Mouse (Mus musculus): Measurements from ENCODE around the gene Exoc8. TPM values are rescaled to one million over a fixed set of nuclear protein-coding genes. Genes with fewer than 3 reads are reported as not detected.

The Exoc8 gene
- 8.7 and 9.2 TPM in 2 replicates for polyA plus RNA-seq (2016; fragmentation: Nextera tagmentation; extraction: Ambion mirVana)

DNA sequence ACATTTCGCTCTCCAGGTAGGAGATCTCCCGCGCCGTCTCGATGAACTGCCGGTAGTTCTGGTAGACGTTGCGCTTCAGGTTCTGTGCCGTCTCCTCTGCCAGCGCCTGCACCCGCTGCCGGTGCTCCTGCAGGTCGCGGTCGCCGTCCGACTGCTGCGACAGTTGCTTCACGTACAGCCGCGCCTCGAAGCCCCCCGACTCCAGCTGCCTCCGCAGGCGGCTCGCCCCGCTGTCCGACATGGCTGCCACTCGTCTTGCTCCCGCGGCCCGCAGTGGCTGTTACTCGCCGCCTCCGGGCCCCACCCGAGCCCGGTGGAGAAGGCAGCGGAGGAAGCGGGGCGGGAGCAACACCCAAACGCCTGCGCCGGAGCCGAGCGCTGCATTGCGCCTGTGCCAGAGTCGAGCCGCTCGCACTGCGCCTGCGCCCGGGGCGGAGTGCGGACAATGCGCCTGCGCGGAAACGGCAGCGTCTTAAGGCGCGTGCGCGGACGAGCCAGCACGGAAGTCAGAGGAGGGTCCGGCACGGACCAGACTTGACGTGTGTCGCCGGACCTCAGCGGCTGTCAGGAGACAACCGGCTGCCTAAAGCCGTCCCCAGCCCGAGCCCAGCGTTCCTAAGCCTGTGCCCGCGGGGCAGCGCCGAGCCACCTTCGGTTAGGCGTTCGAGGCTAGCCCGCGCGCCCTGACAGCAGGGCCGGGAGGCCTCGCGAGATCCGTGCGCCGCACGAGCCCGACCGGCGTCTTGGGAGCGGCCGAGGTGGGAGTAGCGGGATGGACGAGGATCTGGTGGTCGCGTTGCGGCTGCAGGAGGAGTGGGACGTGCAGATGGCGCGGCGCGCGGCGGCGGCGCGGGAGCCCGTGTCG lies at the start of gene Exoc8, which contains the start of gene Sprtn:
Exoc8 (minus strand) TSS at position 320 of the 865 bp plus-strand sequence.
Sprtn (plus strand) TSS at position 501 of the 865 bp plus-strand sequence.
- Histone ChIP-seq H3K27ac (peak within 1 kb of the TSS; percentile 85), H3K4me1 (peaks cover 32% of the 10 kb centered on the region), H3K9me3 (replicated peaks) (no peaks in the 10 kb centered on the region), H3K36me3 (peaks cover 64% of the 10 kb centered on the region), H3K4me3 (peak within 1 kb of the TSS; percentile 97), H3K27me3 (ENCODE audit: low read depth, poor library complexity, severe bottlenecking) (no peaks in the 10 kb centered on the region)
- under 1% methylated on average over 114 of the region's 114 CpGs for WGBS
- DNase-seq (ENCODE audit: low spot score): peak; percentile 100

DNA sequence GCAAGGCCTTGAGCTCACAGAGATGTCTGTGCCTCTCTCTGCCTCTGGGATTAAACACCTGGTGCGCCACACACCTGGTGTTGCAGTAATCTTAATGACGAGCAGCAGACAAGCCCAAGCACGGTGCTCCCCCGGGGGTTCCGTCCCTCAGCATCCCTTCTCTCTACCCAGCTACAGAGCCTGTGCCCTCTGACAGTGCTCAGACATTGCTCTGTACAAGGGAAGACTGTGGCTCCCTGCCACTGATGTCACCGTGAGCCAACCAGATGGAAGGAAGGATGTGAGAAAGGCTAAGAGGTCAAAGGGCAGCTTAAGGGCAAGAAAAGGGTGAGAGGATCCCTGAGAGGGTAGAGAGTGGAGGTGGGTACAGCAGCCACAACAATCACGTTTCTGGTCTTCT lies 46.9 kb upstream of the Exoc8 start:
- Histone ChIP-seq H3K4me1 (peaks cover 33% of the 10 kb centered on the region), H3K36me3 (peaks cover 49% of the 10 kb centered on the region), H3K27ac (no peak overlapping the region), H3K9me3 (replicated peaks) (no peaks in the 10 kb centered on the region), H3K4me3 (no peak overlapping the region), H3K27me3 (ENCODE audit: low read depth, poor library complexity, severe bottlenecking) (no peaks in the 10 kb centered on the region)
- WGBS: 44% methylated on average over 7 of the region's 7 CpGs
- no peak for DNase-seq (ENCODE audit: low spot score)

DNA sequence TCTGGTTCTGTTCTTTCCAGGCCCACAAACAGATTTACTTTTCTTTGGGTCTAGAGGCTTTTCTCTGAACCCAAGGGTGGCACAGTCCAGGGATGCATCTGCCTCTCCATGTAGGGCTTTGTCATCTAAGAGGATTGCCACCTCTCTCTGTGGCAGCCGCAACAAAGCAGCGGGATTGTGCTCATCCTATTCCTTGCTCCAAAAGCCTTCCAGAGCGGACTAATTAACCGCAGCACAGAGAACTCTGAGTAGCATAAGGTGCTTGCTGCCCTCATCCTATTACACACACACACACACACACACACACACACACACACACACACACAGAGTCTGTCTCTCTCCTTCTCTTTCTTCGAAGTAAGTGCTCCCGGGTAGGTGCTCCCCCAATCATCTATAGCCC lies 46.3 kb upstream of the Exoc8 start:
- DNase-seq (ENCODE audit: low spot score): no peak
- Histone ChIP-seq H3K4me3 (no peak overlapping the region), H3K27ac (no peak overlapping the region), H3K27me3 (ENCODE audit: low read depth, poor library complexity, severe bottlenecking) (no peaks in the 10 kb centered on the region), H3K4me1 (peaks cover 33% of the 10 kb centered on the region), H3K36me3 (peaks cover 55% of the 10 kb centered on the region), H3K9me3 (replicated peaks) (no peaks in the 10 kb centered on the region)
- 91% methylated on average over 6 of the region's 6 CpGs for WGBS

DNA sequence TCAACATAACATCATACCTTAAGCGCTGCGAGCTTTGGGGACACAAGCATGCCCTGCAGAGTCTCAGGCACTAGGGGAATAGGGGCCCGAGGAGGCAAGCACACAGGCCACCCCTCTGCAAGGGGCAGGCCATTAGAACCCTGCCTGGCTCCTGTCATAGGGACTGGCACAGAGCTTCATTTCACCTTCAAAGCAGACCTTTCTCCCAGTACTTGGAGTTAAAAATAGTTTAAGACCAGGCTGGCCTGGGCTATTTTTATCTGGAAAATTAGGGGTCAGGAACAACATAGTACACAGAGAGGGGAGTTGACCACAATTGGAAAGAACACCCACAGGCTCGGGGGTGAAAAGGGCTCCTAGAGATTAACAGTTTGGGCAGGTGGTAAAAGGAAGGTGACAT lies 39.8 kb upstream of the Exoc8 start:
- no peaks in the 10 kb centered on the region for H3K4me1 ChIP-seq
- peaks cover 56% of the 10 kb centered on the region for H3K36me3 ChIP-seq
- 90% methylated on average over 4 of the region's 4 CpGs for WGBS
- no peaks in the 10 kb centered on the region for H3K9me3 ChIP-seq (replicated peaks)
- H3K4me3 ChIP-seq: no peak overlapping the region
- no peaks in the 10 kb centered on the region for H3K27me3 ChIP-seq (ENCODE audit: low read depth, poor library complexity, severe bottlenecking)
- no peak for DNase-seq (ENCODE audit: low spot score)
- H3K27ac ChIP-seq: no peak overlapping the region

DNA sequence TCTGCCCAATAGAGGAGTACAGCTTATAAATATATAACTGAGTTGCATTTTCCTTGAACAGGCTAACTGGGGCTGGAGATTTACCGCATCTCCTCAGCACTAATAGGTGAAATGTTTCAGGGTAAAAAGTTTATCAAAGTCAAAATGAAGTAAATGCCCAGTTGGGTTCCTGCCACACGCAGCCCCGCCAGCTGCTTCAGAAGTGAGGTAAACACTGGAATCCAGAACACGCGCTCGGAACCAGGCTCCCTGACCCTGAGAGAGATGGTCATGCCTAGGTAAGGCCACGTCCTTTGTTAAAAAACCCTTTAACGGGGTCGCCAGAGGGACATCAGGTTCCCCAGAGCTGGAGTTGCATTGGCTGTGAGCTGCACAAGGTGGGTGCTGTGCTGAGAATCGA lies 39.2 kb upstream of the Exoc8 start:
- no peaks in the 10 kb centered on the region for H3K27me3 ChIP-seq (ENCODE audit: low read depth, poor library complexity, severe bottlenecking)
- peaks cover 52% of the 10 kb centered on the region for H3K36me3 ChIP-seq
- H3K27ac ChIP-seq: no peak overlapping the region
- H3K9me3 ChIP-seq (replicated peaks): no peaks in the 10 kb centered on the region
- no peaks in the 10 kb centered on the region for H3K4me1 ChIP-seq
- 96% methylated on average over 10 of the region's 10 CpGs for WGBS
- H3K4me3 ChIP-seq: no peak overlapping the region
- no peak for DNase-seq (ENCODE audit: low spot score)

DNA sequence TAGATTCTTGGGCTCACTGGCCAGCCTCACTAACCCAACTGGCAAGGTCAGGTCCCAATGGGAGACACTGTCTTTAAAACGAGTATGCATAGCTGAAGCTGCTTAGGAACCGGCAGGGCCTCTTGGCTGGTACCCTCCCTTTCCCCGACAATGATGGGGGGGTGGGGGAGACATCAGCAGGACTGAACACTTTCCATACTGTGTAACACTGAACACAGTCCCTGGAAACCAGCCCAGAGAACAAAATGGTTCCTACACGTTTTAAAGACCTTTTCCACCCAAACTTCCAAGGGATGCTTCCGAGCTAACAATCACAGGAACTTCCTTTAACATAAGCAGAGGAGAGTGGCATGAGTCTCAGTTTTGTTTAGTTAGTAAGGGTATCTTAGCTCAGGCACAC lies 37.6 kb upstream of the Exoc8 start:
- H3K4me1 ChIP-seq: no peaks in the 10 kb centered on the region
- DNase-seq (ENCODE audit: low spot score): no peak
- 85% methylated on average over 5 of the region's 5 CpGs for WGBS
- H3K36me3 ChIP-seq: peaks cover 46% of the 10 kb centered on the region
- H3K9me3 ChIP-seq (replicated peaks): no peaks in the 10 kb centered on the region
- H3K4me3 ChIP-seq: no peak overlapping the region
- no peak overlapping the region for H3K27ac ChIP-seq
- H3K27me3 ChIP-seq (ENCODE audit: low read depth, poor library complexity, severe bottlenecking): no peaks in the 10 kb centered on the region

DNA sequence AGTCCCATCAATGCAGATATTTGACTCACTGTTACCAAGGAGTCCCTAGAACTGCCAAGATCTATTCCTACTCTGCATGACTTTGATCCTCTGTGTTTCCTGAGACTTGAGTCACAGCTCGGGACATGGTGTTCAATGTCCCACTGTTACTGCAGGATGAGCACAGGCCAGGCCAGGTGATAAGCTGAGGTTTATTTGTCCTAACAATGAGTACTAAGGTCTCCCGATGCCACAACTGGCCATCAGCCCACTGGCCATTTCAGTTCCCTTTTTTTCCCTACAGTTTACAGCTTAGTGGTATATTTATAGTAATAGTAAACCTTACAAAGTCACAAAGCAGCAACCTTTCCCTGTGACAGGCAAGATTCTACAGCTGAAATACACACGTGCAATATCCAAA lies 34.9 kb upstream of the Exoc8 start:
- H3K27ac ChIP-seq: no peak overlapping the region
- no peaks in the 10 kb centered on the region for H3K4me1 ChIP-seq
- DNase-seq (ENCODE audit: low spot score): no peak
- no peaks in the 10 kb centered on the region for H3K9me3 ChIP-seq (replicated peaks)
- no peaks in the 10 kb centered on the region for H3K27me3 ChIP-seq (ENCODE audit: low read depth, poor library complexity, severe bottlenecking)
- H3K36me3 ChIP-seq: peaks cover 29% of the 10 kb centered on the region
- no peak overlapping the region for H3K4me3 ChIP-seq
- WGBS: 93% methylated on average over 3 of the region's 3 CpGs

DNA sequence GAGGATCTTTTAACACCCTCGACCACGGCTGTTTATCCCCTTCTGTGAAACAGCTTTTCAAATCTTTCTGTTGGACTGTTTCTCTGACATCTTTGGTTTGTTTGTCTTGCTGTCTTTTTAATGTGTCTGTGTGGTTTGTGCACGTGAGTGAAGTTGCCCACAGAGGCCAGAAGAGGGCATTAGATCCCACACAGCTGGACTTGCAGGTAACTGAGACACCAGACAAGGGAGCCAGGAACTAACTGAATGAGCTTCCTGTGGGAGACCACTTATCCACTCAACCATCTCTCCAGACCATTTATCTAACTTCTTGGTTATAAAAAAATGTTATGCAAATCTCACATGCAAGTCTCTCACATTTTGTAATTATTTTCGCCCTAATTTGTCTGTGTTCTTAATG lies 33.1 kb upstream of the Exoc8 start:
- Histone ChIP-seq H3K27me3 (ENCODE audit: low read depth, poor library complexity, severe bottlenecking) (no peaks in the 10 kb centered on the region), H3K27ac (no peak overlapping the region), H3K4me3 (no peak overlapping the region), H3K4me1 (no peaks in the 10 kb centered on the region), H3K9me3 (replicated peaks) (no peaks in the 10 kb centered on the region), H3K36me3 (peaks cover 31% of the 10 kb centered on the region)
- WGBS: 93% methylated on average over 4 of the region's 4 CpGs
- no peak for DNase-seq (ENCODE audit: low spot score)

DNA sequence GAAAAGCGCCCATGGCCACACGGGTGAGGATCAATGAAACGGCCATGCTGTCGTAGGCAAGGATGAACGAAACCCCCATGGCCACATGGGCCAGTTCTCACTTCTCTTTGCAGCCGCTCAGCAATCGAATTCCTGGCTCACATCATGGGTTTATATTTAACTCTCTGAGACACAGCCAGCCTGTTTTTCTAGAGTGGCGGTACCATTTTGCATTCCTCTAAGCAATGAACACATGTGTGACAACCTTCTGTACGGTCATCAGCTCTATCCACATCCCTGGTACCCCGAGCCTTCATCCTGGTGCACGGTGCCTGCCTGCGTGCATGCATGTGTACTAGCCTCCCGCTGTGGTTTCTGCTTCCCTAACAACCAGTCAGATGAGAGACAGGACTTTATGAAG lies 32.6 kb upstream of the Exoc8 start:
- peaks cover 37% of the 10 kb centered on the region for H3K36me3 ChIP-seq

DNA sequence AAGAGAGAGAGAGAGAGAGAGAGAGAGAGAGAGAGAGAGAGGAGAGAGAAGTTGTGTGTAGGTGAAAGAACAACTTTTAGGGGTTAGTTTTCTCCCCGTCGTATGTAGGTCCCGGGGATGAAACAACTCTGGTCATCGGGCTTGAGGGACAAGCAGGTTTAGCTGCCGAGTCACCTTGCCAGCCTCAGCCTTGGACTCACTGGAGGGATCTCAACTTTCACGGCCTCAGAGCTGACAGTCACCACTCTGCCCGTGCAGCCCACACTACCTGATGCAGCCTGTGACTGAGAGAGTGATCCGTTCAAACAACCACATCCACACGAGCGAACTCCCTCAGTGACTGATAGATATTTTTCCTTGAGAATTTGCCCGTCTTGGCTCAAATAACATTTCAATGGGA lies 31.5 kb upstream of the Exoc8 start:
- Histone ChIP-seq H3K27ac (no peak overlapping the region), H3K4me1 (no peaks in the 10 kb centered on the region), H3K9me3 (replicated peaks) (no peaks in the 10 kb centered on the region), H3K4me3 (no peak overlapping the region), H3K36me3 (peaks cover 46% of the 10 kb centered on the region), H3K27me3 (ENCODE audit: low read depth, poor library complexity, severe bottlenecking) (no peaks in the 10 kb centered on the region)
- no peak for DNase-seq (ENCODE audit: low spot score)
- 87% methylated on average over 11 of the region's 11 CpGs for WGBS

More for the DNA sequence above, 32.6 kb upstream of the Exoc8 start:
- WGBS: 97% methylated on average over 13 of the region's 13 CpGs
- Histone ChIP-seq H3K9me3 (replicated peaks) (no peaks in the 10 kb centered on the region), H3K27me3 (ENCODE audit: low read depth, poor library complexity, severe bottlenecking) (no peaks in the 10 kb centered on the region), H3K4me3 (no peak overlapping the region), H3K4me1 (no peaks in the 10 kb centered on the region), H3K27ac (no peak overlapping the region)
- DNase-seq (ENCODE audit: low spot score): no peak

DNA sequence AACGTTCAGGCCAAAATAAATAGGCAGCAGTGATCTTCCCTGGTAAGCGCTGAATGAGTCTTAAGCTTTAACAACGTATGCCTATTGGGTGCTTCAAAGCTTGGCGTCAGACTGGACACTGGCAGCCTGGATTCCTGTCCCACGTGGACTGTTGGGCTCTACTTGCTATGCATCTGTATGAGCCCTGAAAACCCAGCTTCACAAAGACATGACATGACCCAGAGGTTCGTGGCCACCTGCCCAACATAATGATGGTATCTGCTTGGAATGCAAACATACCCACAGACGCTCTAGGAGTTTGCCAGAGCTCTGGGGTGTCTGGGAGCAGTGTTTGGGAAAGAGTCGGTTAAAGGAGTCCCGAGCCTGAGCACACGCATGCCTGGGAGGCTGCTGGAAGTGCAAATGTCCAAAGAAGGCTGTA lies 28.9 kb upstream of the Exoc8 start:
- 91% methylated on average over 10 of the region's 10 CpGs for WGBS
- no peaks in the 10 kb centered on the region for H3K27me3 ChIP-seq (ENCODE audit: low read depth, poor library complexity, severe bottlenecking)
- H3K27ac ChIP-seq: no peak overlapping the region
- H3K9me3 ChIP-seq (replicated peaks): no peaks in the 10 kb centered on the region
- no peak for DNase-seq (ENCODE audit: low spot score)
- peaks cover 43% of the 10 kb centered on the region for H3K36me3 ChIP-seq
- peaks cover 5% of the 10 kb centered on the region; the same call in 1 of the 2 replicates for H3K4me1 ChIP-seq
- H3K4me3 ChIP-seq: no peak overlapping the region

DNA sequence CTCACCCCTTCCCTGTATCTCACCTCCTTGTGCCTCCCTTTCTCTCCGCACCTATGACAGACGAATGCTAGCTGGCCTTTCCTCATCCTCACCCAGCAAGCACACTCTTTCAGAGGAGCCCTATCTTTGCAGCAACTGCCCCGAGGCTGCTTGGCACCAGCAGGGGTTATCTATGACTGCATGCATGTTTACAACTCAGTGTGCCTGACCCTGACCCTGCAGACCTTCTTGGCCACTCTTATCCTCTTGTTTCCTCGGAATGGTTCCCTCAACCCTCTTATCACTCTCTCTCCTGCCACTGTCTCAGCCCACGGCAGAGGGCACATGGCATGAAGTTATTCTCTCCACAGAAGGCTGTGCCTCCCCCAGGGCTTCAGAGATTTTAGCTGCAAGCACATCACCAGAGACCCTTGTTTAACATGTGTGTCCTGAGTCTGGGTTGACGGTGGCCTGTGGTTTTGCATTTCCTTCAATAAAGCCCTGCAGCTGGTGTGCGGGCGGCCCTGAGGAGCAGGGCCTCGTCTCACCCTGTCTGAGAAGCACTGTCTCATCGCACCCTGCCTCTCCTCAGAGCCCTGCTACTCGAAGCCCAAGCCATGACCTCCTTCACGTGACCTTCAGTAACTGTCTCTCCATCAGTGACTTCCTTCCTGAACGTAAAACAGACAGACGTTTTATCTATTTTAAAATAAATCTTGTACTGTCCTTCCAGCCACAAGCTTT lies 28.2 kb upstream of the Exoc8 start:
- WGBS: 82% methylated on average over 14 of the region's 14 CpGs
- Histone ChIP-seq H3K27me3 (ENCODE audit: low read depth, poor library complexity, severe bottlenecking) (no peaks in the 10 kb centered on the region), H3K9me3 (replicated peaks) (no peaks in the 10 kb centered on the region), H3K4me1 (peaks cover 6% of the 10 kb centered on the region; the same call in 1 of the 2 replicates), H3K4me3 (no peak overlapping the region), H3K27ac (no peak overlapping the region), H3K36me3 (peaks cover 40% of the 10 kb centered on the region)
- DNase-seq (ENCODE audit: low spot score): no peak

All from limb, embryonic 10.5 days (tissue).